Mouse (Mus musculus) fibroblast of lung, adult 2 months (primary cell): ENCODE measurements around the gene Ago4.

ENCODE experiments used
- DNase-seq: peaks from one replicate; pipeline ENCODE4 v3.0.0-alpha.2; 2011; ENCODE audit warnings: low read depth

Ago4 gene

GRCm38 (mm10) chr4:126512308-126513066 lies 20.8 kb downstream of the Ago4 start:
- no peak for DNase-seq

GRCm38 (mm10) chr4:126511013-126511412 lies 22.3 kb downstream of the Ago4 start:
- DNase-seq, result no peak

- DNase-seq, result no peak
These were observed 24.2 kb downstream of the Ago4 start for GRCm38 (mm10) chr4:126509072-126509471.

- DNase-seq, result no peak
These were observed 25.0 kb downstream of the Ago4 start for GRCm38 (mm10) chr4:126508110-126508899.

GRCm38 (mm10) chr4:126502977-126503309 lies 30.3 kb downstream of the Ago4 start:
- no peak for DNase-seq

- peak; percentile 12 for DNase-seq
These were observed 30.9 kb downstream of the Ago4 start for GRCm38 (mm10) chr4:126502141-126502976.

GRCm38 (mm10) chr4:126498601-126499000 lies 34.7 kb downstream of the Ago4 start:
- DNase-seq, result no peak

GRCm38 (mm10) chr4:126496963-126497362 lies 36.3 kb downstream of the Ago4 start:
- no peak for DNase-seq

- DNase-seq, result peak; percentile 18
These were observed 37.1 kb downstream of the Ago4 start for GRCm38 (mm10) chr4:126495942-126496790.

- peak; percentile 1 for DNase-seq
These were observed 37.8 kb downstream of the Ago4 start for GRCm38 (mm10) chr4:126495453-126495852.

- DNase-seq, result no peak
These were observed 39.9 kb downstream of the Ago4 start for GRCm38 (mm10) chr4:126493416-126493815.

GRCm38 (mm10) chr4:126491977-126492376 lies 41.3 kb downstream of the Ago4 start:
- no peak for DNase-seq

- no peak for DNase-seq
These were observed 42.5 kb downstream of the Ago4 start for GRCm38 (mm10) chr4:126490726-126491125.

GRCm38 (mm10) chr4:126489811-126490210 lies 43.5 kb downstream of the Ago4 start:
- DNase-seq, result no peak

- DNase-seq, result no peak
These were observed 47.1 kb downstream of the Ago4 start for GRCm38 (mm10) chr4:126486217-126486616.

GRCm38 (mm10) chr4:126485065-126485464 lies 48.2 kb downstream of the Ago4 start:
- DNase-seq, result no peak

- no peak for DNase-seq
These were observed 49.4 kb downstream of the Ago4 start for GRCm38 (mm10) chr4:126483874-126484273.

- no peak for DNase-seq
These were observed 50.3 kb downstream of the Ago4 start for GRCm38 (mm10) chr4:126482951-126483350.

- DNase-seq, result no peak
These were observed 51.8 kb downstream of the Ago4 start for GRCm38 (mm10) chr4:126481461-126481860.

GRCm38 (mm10) chr4:126480288-126480687 lies 53.0 kb downstream of the Ago4 start:
- DNase-seq, result no peak

GRCm38 (mm10) chr4:126473031-126473430 lies 60.2 kb downstream of the Ago4 start:
- no peak for DNase-seq

- no peak for DNase-seq
These were observed 63.9 kb downstream of the Ago4 start for GRCm38 (mm10) chr4:126469334-126469733.
